Mouse (Mus musculus) spleen, adult 2 months (tissue): ENCODE results near the gene Hapln1. TPM values are rescaled to one million over a fixed set of nuclear protein-coding genes. Genes with fewer than 3 reads are reported as not detected.
A peak's percentile ranks its signal among the peaks of the same experiment; 100 is the strongest.

ENCODE experiments used
- DNase-seq, 2 experiments: peaks; one replicate each; pipeline versions ENCODE4 v3.0.0 to v3.0.0-alpha.2; 2012 to 2021; ENCODE audit warnings: low spot score in 2 of 2, low read depth in 1 of 2
- H3K27ac ChIP-seq: fragments of 200-500 bp; 2 replicates; pipeline ENCODE4 v1.5.1; 2012; ENCODE audit warnings: low read length, inconsistent platforms; ENCODE audit not compliant: insufficient read depth
- H3K27me3 ChIP-seq: fragments of 200-500 bp; 2 replicates; pipeline ENCODE4 v1.6.1; 2012; ENCODE audit warnings: mild to moderate bottlenecking, moderate library complexity, low read length, inconsistent platforms; ENCODE audit not compliant: control insufficient read depth, insufficient read depth
- H3K36me3 ChIP-seq: fragments of 200-500 bp; 2 replicates; pipeline ENCODE4 v1.6.1; 2012; ENCODE audit warnings: mild to moderate bottlenecking, low read length, inconsistent platforms; ENCODE audit not compliant: control insufficient read depth, insufficient read depth
- H3K4me1 ChIP-seq: fragments of 200-500 bp; 2 replicates; pipeline ENCODE4 v1.6.1; 2011; ENCODE audit warnings: inconsistent platforms; ENCODE audit not compliant: control insufficient read depth, insufficient read depth, insufficient read length
- H3K4me3 ChIP-seq: fragments of 200-500 bp; 2 replicates; pipeline ENCODE4 v1.5.1; 2011; ENCODE audit warnings: mild to moderate bottlenecking, inconsistent platforms; ENCODE audit not compliant: insufficient read depth, insufficient read length; ENCODE audit errors: extremely low read depth
- CTCF ChIP-seq: fragments of 200-500 bp; IDR thresholded peaks from 2 replicates; pipeline ENCODE4 v1.5.1; 2011; ENCODE audit warnings: mild to moderate bottlenecking, inconsistent platforms; ENCODE audit not compliant: insufficient read depth, insufficient read length, insufficient replicate concordance; ENCODE audit errors: extremely low read depth
- POLR2A ChIP-seq: fragments of 200-500 bp; IDR thresholded peaks from 2 replicates; pipeline ENCODE4 v1.6.1; 2011; ENCODE audit warnings: low read depth, low read length, inconsistent platforms
- WGBS: fragments of 180-500 bp; shearing (Covaris S2); methylation state at CpG from one replicate; pipeline ENCODE4 v1.1.7; 2018; 5-methylcytosine and 5-hydroxymethylcytosine counted together
- polyA plus RNA-seq: library from polyadenylated mRNA; depleted of rRNA; stranded (reverse); fragments of >200 nt; gene quantifications from 2 replicates; pipeline ENCODE4 v1.2.3, GENCODE M21; 2012

Gene Hapln1
- polyA plus RNA-seq, 1 experiment, result not detected

DNA sequence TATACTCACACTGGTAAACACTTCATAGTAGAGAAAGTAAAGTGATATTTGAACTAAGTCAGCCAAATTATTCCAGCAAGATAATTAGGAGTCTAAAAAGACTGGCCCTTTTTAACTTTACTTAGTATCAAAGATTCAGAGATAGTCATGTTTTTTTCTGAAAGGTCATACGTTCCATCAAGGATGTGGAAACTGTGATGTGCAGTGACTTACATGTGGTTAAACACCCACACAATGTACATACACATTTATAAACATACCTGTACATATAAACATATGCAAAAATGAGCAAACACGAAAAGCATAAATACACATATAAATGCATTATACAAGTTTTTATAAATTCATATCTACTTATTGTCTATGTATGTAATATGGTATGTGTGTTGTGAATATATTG is 9.2 kb upstream of the Hapln1 start:
- 83% methylated on average over 2 of the region's 2 CpGs for WGBS
- no peak for TF ChIP-seq CTCF
- TF ChIP-seq POLR2A, result no peak
- H3K36me3 ChIP-seq, result no peaks in the 10 kb centered on the region

DNA sequence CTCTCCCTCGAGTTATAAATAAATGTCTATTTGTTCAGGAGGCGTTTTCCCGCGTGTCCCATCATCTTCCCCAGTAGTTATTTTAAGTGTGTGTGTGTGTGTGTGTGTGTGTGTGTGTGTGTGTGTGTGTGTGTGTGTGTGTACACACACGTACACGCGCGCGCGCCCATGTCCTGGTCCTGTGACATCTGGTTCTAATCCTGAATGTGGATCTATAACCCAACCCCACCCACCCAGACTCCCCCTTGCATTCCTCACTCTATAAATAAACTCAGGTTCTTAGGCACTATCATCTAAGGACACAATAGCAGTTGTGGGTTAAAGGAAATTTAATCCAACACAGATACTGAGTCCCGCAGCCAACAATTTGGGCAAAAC is 280 bp downstream of the Hapln1 start:
- 49% methylated on average over 11 of the region's 11 CpGs for WGBS
- DNase-seq, result no peak
- TF ChIP-seq CTCF, result no peak
- Histone ChIP-seq H3K36me3 (no peaks in the 10 kb centered on the region), H3K4me3 (no peak overlapping the region), H3K27ac (no peak overlapping the region), H3K4me1 (peaks cover 7% of the 10 kb centered on the region; the same call in 1 of the 2 replicates), H3K27me3 (peaks cover 2% of the 10 kb centered on the region)

More for the DNA sequence above, 9.2 kb upstream of the Hapln1 start:
- Histone ChIP-seq H3K4me1 (no peaks in the 10 kb centered on the region), H3K27me3 (no peaks in the 10 kb centered on the region), H3K4me3 (no peak overlapping the region), H3K27ac (no peak overlapping the region)
- no peak for DNase-seq

DNA sequence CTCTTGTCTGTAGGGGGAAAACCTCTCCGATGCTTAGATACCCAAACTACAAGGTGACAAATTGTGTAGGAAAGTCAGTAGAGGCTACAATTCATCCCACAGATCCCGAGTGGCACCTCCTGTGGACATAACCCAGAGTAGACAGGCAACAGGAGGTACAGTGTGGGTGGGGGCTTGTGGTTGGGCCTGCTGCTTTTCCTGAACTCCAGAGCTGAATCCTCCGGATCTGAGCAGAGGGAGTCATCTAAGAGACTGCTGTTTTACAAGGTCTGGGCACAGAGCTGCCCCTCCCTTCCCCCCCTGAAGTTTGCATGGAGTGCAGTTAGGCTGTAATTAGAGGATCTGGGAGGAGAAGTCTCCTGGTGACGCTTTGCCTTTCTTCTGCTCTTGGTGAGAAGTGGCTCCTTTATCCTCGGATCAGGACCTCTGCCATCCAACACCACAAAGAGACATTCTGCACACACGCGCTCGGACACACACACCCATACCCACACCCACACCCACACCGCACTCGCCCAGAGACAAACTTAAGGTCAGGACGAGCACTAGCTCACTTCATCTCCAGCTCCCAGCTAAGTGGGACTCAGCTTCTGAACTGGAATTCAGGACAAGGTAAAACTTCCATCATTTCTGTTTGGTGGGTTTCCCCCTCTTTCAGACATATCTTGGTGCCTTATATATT is 846 bp downstream of the Hapln1 start:
- no peak for TF ChIP-seq POLR2A
- no peak for TF ChIP-seq CTCF
- no peaks in the 10 kb centered on the region for H3K36me3 ChIP-seq
- peaks cover 2% of the 10 kb centered on the region for H3K27me3 ChIP-seq
- peaks cover 7% of the 10 kb centered on the region; the same call in 1 of the 2 replicates for H3K4me1 ChIP-seq
- no peak overlapping the region for H3K4me3 ChIP-seq
- DNase-seq, result no peak
- WGBS, result 52% methylated on average over 11 of the region's 11 CpGs
- H3K27ac ChIP-seq, result no peak overlapping the region

DNA sequence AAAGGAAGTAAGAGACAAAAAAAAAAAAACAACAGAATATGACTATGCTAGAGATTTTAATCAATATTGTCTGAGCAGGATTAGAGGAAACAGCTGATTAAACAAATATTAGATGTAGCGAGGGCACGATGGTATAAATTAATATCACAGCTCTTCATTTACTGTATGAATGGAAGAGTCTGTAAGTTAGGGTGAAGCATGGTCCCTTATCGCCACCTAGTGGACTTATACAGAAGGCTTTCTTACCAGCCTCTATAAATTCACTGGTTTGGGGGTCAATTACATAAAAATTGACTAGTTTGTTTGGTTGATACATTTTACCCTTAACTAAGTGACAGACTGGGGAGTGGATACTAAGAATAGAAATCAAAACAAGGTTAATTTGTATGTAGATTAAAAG is 3.4 kb downstream of the Hapln1 start:
- 4% methylated on average over 3 of the region's 3 CpGs for WGBS

DNA sequence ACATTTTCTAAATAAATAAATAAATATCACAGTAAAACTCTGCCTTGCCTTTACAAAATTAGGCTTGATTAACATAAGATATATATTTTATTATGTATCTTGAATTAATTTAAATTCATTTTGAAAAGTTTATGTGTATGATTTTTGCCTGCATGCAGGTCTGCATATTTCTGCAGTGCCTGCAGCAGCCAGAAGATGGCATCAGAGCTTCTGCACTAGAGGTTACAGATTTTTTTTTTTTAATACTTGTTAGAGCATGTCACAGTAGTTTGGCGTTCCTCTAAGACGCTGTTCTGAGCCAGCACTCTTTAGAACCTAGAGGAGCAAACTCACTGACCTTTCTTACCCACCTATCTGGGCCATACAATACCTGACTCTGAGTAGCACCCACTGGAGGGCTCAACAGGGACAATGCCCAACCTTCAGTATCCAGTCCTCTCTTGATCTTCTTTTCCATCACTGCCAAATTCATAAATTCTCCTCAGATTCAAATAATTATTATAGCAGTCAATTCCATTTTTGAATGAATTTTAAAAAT is 8.7 kb downstream of the Hapln1 start:
- no peaks in the 10 kb centered on the region for H3K4me1 ChIP-seq
- TF ChIP-seq POLR2A, result no peak
- H3K36me3 ChIP-seq, result no peaks in the 10 kb centered on the region
- H3K4me3 ChIP-seq, result no peak overlapping the region
- DNase-seq, result peak in 1 of 2 experiments; percentile 5
- H3K27ac ChIP-seq, result no peak overlapping the region
- WGBS, result 4% methylated on average over 2 of the region's 2 CpGs
- H3K27me3 ChIP-seq, result no peaks in the 10 kb centered on the region

More for the DNA sequence above, 3.4 kb downstream of the Hapln1 start:
- TF ChIP-seq POLR2A, result no peak
- no peak; the same call in 1 of the 2 replicates for TF ChIP-seq CTCF
- Histone ChIP-seq H3K4me3 (no peak overlapping the region), H3K36me3 (no peaks in the 10 kb centered on the region), H3K27ac (no peak overlapping the region), H3K4me1 (peaks cover 7% of the 10 kb centered on the region; the same call in 1 of the 2 replicates), H3K27me3 (peaks cover 2% of the 10 kb centered on the region)
- peak in 1 of 2 experiments; percentile 32 for DNase-seq

- 75% methylated on average over 4 of the region's 4 CpGs for WGBS
These were observed 9.9 kb downstream of the Hapln1 start for GRCm38 (mm10) chr13:89549507-89549906.

DNA sequence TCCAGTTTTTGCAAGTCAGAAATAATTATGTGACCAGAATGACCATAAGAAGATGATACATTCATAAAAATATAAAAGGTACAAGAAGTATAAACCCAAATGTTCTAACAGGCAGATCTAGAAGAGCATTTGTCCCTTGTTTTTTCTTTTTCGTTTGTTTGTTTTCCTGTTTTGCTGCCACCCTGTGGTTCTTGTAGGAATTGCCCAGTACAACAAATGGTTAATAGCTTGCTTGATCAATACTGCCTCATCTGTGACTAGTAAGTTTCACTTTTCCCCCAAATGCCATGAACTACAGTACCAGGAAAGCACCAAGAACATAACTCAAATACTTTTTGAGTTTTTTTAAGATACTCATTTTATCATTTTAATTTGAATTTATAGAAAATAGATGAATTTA is 11.9 kb downstream of the Hapln1 start:
- Histone ChIP-seq H3K4me1 (no peaks in the 10 kb centered on the region), H3K36me3 (no peaks in the 10 kb centered on the region), H3K27ac (no peak overlapping the region), H3K4me3 (no peak overlapping the region), H3K27me3 (no peaks in the 10 kb centered on the region)
- no peak for DNase-seq
- WGBS, result 2% methylated on average over 1 of the region's 1 CpGs
- no peak for TF ChIP-seq POLR2A

More at GRCm38 (mm10) chr13:89549507-89549906, 9.9 kb downstream of the Hapln1 start:
- TF ChIP-seq CTCF (no peak), POLR2A (no peak)
- no peak overlapping the region for H3K27ac ChIP-seq
- no peaks in the 10 kb centered on the region for H3K4me1 ChIP-seq
- no peaks in the 10 kb centered on the region for H3K27me3 ChIP-seq
- H3K4me3 ChIP-seq, result no peak overlapping the region
- H3K36me3 ChIP-seq, result no peaks in the 10 kb centered on the region
- no peak for DNase-seq
